Mouse (Mus musculus) intestine, embryonic 14.5 days (tissue): ENCODE measurements around the gene Cdc40. TPM values are rescaled to one million over a fixed set of nuclear protein-coding genes. Genes with fewer than 3 reads are reported as not detected.

Experiments
- ATAC-seq: fragments of 200-750 bp; cut with Nextera tagmentation; replicated peaks from 2 replicates; pipeline ENCODE4 v1.8.0; 2017; ENCODE audit warnings: low read depth, moderate number of reproducible peaks, moderate TSS enrichment, moderate library complexity; ENCODE audit not compliant: low FRiP score, low TSS enrichment
- DNase-seq: peaks from one replicate; pipeline ENCODE4 v3.0.0-alpha.2; 2018; ENCODE audit warnings: low spot score
- H3K27ac ChIP-seq: fragments of 300-500 bp; sonication (generic); 2 replicates; pipeline ENCODE4 v1.5.1; 2014; ENCODE audit warnings: low read depth, mild to moderate bottlenecking, control low read depth
- H3K27me3 ChIP-seq: fragments of 300-500 bp; sonication (generic); replicated peaks from 2 replicates; pipeline ENCODE4 v1.6.1; 2014; ENCODE audit warnings: low read length, control low read depth; ENCODE audit not compliant: control insufficient read depth, insufficient read depth
- H3K36me3 ChIP-seq: fragments of 300-500 bp; sonication (generic); 2 replicates; pipeline ENCODE4 v1.6.1; 2014; ENCODE audit warnings: low read length, control low read depth; ENCODE audit not compliant: control insufficient read depth, insufficient read depth
- H3K4me1 ChIP-seq: fragments of 300-500 bp; sonication (generic); replicated peaks from 2 replicates; pipeline ENCODE4 v1.6.1; 2014; ENCODE audit warnings: low read length, control low read depth, mixed read lengths; ENCODE audit not compliant: control insufficient read depth, insufficient read depth
- H3K4me2 ChIP-seq: fragments of 300-500 bp; sonication (generic); 2 replicates; pipeline ENCODE4 v1.6.1; 2014; ENCODE audit warnings: low read length
- H3K4me3 ChIP-seq: fragments of 300-500 bp; sonication (generic); 2 replicates; pipeline ENCODE4 v1.5.1; 2014; ENCODE audit warnings: low read depth, low read length, control low read depth, mixed read lengths
- H3K9ac ChIP-seq: fragments of 300-500 bp; sonication (generic); 2 replicates; pipeline ENCODE4 v1.6.1; 2014; ENCODE audit warnings: mild to moderate bottlenecking, low read length
- H3K9me3 ChIP-seq: fragments of 300-500 bp; sonication (generic); 2 replicates; pipeline ENCODE4 v1.6.1; 2016; ENCODE audit warnings: low read length, control low read depth; ENCODE audit not compliant: control insufficient read depth
- WGBS: fragments of 180-500 bp; shearing (Covaris S2); extraction: QIAGEN DNeasy Blood & Tissue Kit; methylation state at CpG from one replicate; pipeline ENCODE4 v1.1.7; 2014; 5-methylcytosine and 5-hydroxymethylcytosine counted together
- polyA plus RNA-seq: library from polyadenylated mRNA; unstranded; fragments of >200 nt; fragmentation: Nextera tagmentation; extraction: Ambion mirVana; gene quantifications from 2 replicates; pipeline ENCODE4 v1.2.1, GENCODE M21; 2014

Cdc40 gene
- polyA plus RNA-seq, 1 experiment from 2014 or later = 32.0 TPM

GRCm38 (mm10) chr10:40901786-40902185, 18.7 kb upstream of the Cdc40 start:
- Histone ChIP-seq H3K36me3 (no peaks in the 10 kb centered on the region), H3K9me3 (no peaks in the 10 kb centered on the region), H3K4me3 (no peak overlapping the region), H3K9ac (no peak overlapping the region), H3K27ac (no peak overlapping the region), H3K4me1 (no peaks in the 10 kb centered on the region), H3K4me2 (no peak overlapping the region), H3K27me3 (no peaks in the 10 kb centered on the region)
- ATAC-seq = no peak
- WGBS = 63% methylated on average over 4 of the region's 4 CpGs
- no peak for DNase-seq

- WGBS = 64% methylated on average over 5 of the region's 5 CpGs
- Histone ChIP-seq H3K4me1 (no peaks in the 10 kb centered on the region), H3K36me3 (no peaks in the 10 kb centered on the region), H3K4me2 (no peak overlapping the region), H3K27ac (no peak overlapping the region), H3K4me3 (no peak overlapping the region), H3K9ac (no peak overlapping the region), H3K27me3 (no peaks in the 10 kb centered on the region), H3K9me3 (no peaks in the 10 kb centered on the region)
- ATAC-seq (no peak), DNase-seq (no peak)
Measured at GRCm38 (mm10) chr10:40896656-40897055, 13.5 kb upstream of the Cdc40 start.

GRCm38 (mm10) chr10:40895765-40896164, 12.7 kb upstream of the Cdc40 start:
- ATAC-seq = no peak
- Histone ChIP-seq H3K9ac (no peak overlapping the region), H3K27ac (no peak overlapping the region)

GRCm38 (mm10) chr10:40889146-40889545, 6.0 kb upstream of the Cdc40 start:
- Histone ChIP-seq H3K36me3 (no peaks in the 10 kb centered on the region), H3K4me1 (no peaks in the 10 kb centered on the region), H3K4me2 (no peak overlapping the region), H3K27me3 (no peaks in the 10 kb centered on the region), H3K9ac (no peak overlapping the region), H3K9me3 (no peaks in the 10 kb centered on the region), H3K4me3 (no peak overlapping the region), H3K27ac (no peak overlapping the region)
- DNase-seq (no peak), ATAC-seq (no peak)
- WGBS = 76% methylated on average over 4 of the region's 4 CpGs

More at GRCm38 (mm10) chr10:40895765-40896164, 12.7 kb upstream of the Cdc40 start:
- H3K27me3 ChIP-seq = no peaks in the 10 kb centered on the region
- DNase-seq = no peak
- no peaks in the 10 kb centered on the region for H3K9me3 ChIP-seq
- H3K4me2 ChIP-seq = no peak overlapping the region
- H3K36me3 ChIP-seq = no peaks in the 10 kb centered on the region
- H3K4me3 ChIP-seq = no peak overlapping the region
- 93% methylated on average over 12 of the region's 12 CpGs for WGBS
- no peaks in the 10 kb centered on the region for H3K4me1 ChIP-seq

GRCm38 (mm10) chr10:40887316-40887715, 4.2 kb upstream of the Cdc40 start:
- no peaks in the 10 kb centered on the region for H3K9me3 ChIP-seq
- 89% methylated on average over 2 of the region's 2 CpGs for WGBS
- H3K36me3 ChIP-seq = no peaks in the 10 kb centered on the region
- no peak overlapping the region for H3K4me2 ChIP-seq
- H3K4me3 ChIP-seq = no peak overlapping the region
- no peaks in the 10 kb centered on the region for H3K27me3 ChIP-seq
- ATAC-seq (no peak), DNase-seq (no peak)
- no peak overlapping the region for H3K9ac ChIP-seq
- H3K4me1 ChIP-seq = no peaks in the 10 kb centered on the region
- H3K27ac ChIP-seq = no peak overlapping the region

- Histone ChIP-seq H3K27me3 (no peaks in the 10 kb centered on the region), H3K4me2 (peak overlapping the region; percentile 25; the same call in 1 of the 2 replicates), H3K36me3 (no peaks in the 10 kb centered on the region), H3K9ac (no peak overlapping the region), H3K4me1 (peaks cover 12% of the 10 kb centered on the region; the same call in 1 of the 2 replicates), H3K27ac (no peak overlapping the region), H3K4me3 (peak overlapping the region; percentile 15), H3K9me3 (no peaks in the 10 kb centered on the region)
- ATAC-seq = no peak
- DNase-seq = no peak
- WGBS = 62% methylated on average over 7 of the region's 7 CpGs
Measured at GRCm38 (mm10) chr10:40885432-40885831, 2.3 kb upstream of the Cdc40 start.

- H3K27ac ChIP-seq = peak overlapping the region; percentile 94
- no peak; the same call in 1 of the 2 replicates for ATAC-seq
Measured at GRCm38 (mm10) chr10:40884279-40884806, 1.2 kb upstream of the Cdc40 start.

GRCm38 (mm10) chr10:40883644-40884278, 650 bp upstream of the Cdc40 start:
- Histone ChIP-seq H3K4me3 (peak overlapping the region; percentile 91), H3K9me3 (no peaks in the 10 kb centered on the region), H3K36me3 (peaks cover 5% of the 10 kb centered on the region), H3K27ac (peak overlapping the region; percentile 94), H3K4me2 (peak overlapping the region; percentile 74), H3K9ac (peak overlapping the region; percentile 82), H3K4me1 (peaks cover 12% of the 10 kb centered on the region; the same call in 1 of the 2 replicates), H3K27me3 (no peaks in the 10 kb centered on the region)
- ATAC-seq (peak; percentile 89), DNase-seq (peak; percentile 80)
- WGBS = under 1% methylated on average over 55 of the region's 87 CpGs

More at GRCm38 (mm10) chr10:40884279-40884806, 1.2 kb upstream of the Cdc40 start:
- H3K9ac ChIP-seq = peak overlapping the region; percentile 82
- DNase-seq = peak; percentile 78
- H3K9me3 ChIP-seq = no peaks in the 10 kb centered on the region
- peak overlapping the region; percentile 91 for H3K4me3 ChIP-seq
- H3K4me2 ChIP-seq = peak overlapping the region; percentile 74
- H3K27me3 ChIP-seq = no peaks in the 10 kb centered on the region
- under 1% methylated on average over 39 of the region's 40 CpGs for WGBS
- peaks cover 12% of the 10 kb centered on the region; the same call in 1 of the 2 replicates for H3K4me1 ChIP-seq
- peaks cover 3% of the 10 kb centered on the region; the same call in 1 of the 2 replicates for H3K36me3 ChIP-seq
